Mouse (Mus musculus) midbrain, embryonic 12.5 days (tissue): ENCODE data around the gene Lyrm1. TPM values are rescaled to one million over a fixed set of nuclear protein-coding genes. Genes with fewer than 3 reads are reported as not detected.

Source experiments
- ATAC-seq: fragments of 200-750 bp; cut with Nextera tagmentation; 2 replicates; pipeline ENCODE4 v1.8.0; 2017; ENCODE audit warnings: low read depth, moderate TSS enrichment, moderate library complexity; ENCODE audit not compliant: low FRiP score
- H3K27ac ChIP-seq: fragments of 300-500 bp; sonication (generic); replicated peaks from 2 replicates; pipeline ENCODE4 v1.5.1; 2016; ENCODE audit warnings: mild to moderate bottlenecking
- H3K27me3 ChIP-seq: fragments of 300-500 bp; sonication (generic); 2 replicates; pipeline ENCODE4 v1.6.1; 2016; ENCODE audit warnings: mild to moderate bottlenecking
- H3K36me3 ChIP-seq: fragments of 300-500 bp; sonication (generic); 2 replicates; pipeline ENCODE4 v1.6.1; 2016
- H3K4me1 ChIP-seq: fragments of 300-500 bp; sonication (generic); 2 replicates; pipeline ENCODE4 v1.6.1; 2016
- H3K4me2 ChIP-seq: fragments of 300-500 bp; sonication (generic); replicated peaks from 2 replicates; pipeline ENCODE4 v1.6.1; 2016; ENCODE audit warnings: mild to moderate bottlenecking, moderate library complexity
- H3K4me3 ChIP-seq: fragments of 300-500 bp; sonication (generic); 2 replicates; pipeline ENCODE4 v1.5.1; 2016; ENCODE audit warnings: mild to moderate bottlenecking
- H3K9ac ChIP-seq: fragments of 300-500 bp; sonication (generic); replicated peaks from 2 replicates; pipeline ENCODE4 v1.6.1; 2016; ENCODE audit warnings: mild to moderate bottlenecking, moderate library complexity
- H3K9me3 ChIP-seq: fragments of 300-500 bp; sonication (generic); 2 replicates; pipeline ENCODE4 v1.6.1; 2016; ENCODE audit warnings: mild to moderate bottlenecking
- WGBS: fragments of 180-500 bp; shearing (Covaris S2); methylation state at CpG from one replicate; pipeline ENCODE4 v1.1.7; 2016; 5-methylcytosine and 5-hydroxymethylcytosine counted together
- polyA plus RNA-seq: library from polyadenylated mRNA; unstranded; fragments of >200 nt; fragmentation: Nextera tagmentation; extraction: Ambion mirVana; gene quantifications from 2 replicates; pipeline ENCODE4 v1.2.1, GENCODE M21; 2016

The Lyrm1 gene
- polyA plus RNA-seq, 1 experiment from 2014 or later = 14.0 TPM

GRCm38 (mm10) chr7:119976256-119976655 is 80.6 kb downstream of the Lyrm1 start:
- no peaks in the 10 kb centered on the region for H3K9me3 ChIP-seq
- H3K36me3 ChIP-seq = no peaks in the 10 kb centered on the region
- no peaks in the 10 kb centered on the region for H3K4me1 ChIP-seq
- H3K4me3 ChIP-seq = no peak overlapping the region
- no peak overlapping the region for H3K27ac ChIP-seq
- 87% methylated on average over 6 of the region's 6 CpGs for WGBS
- no peak overlapping the region for H3K9ac ChIP-seq
- no peak for ATAC-seq
- no peaks in the 10 kb centered on the region for H3K27me3 ChIP-seq
- H3K4me2 ChIP-seq = no peak overlapping the region

- Histone ChIP-seq H3K9ac (no peak overlapping the region), H3K9me3 (no peaks in the 10 kb centered on the region), H3K36me3 (no peaks in the 10 kb centered on the region), H3K4me2 (no peak overlapping the region), H3K27ac (no peak overlapping the region), H3K4me1 (no peaks in the 10 kb centered on the region), H3K4me3 (no peak overlapping the region), H3K27me3 (no peaks in the 10 kb centered on the region)
- WGBS = 86% methylated on average over 7 of the region's 7 CpGs
- no peak for ATAC-seq
Observed at GRCm38 (mm10) chr7:119977574-119977973, 81.9 kb downstream of the Lyrm1 start.

GRCm38 (mm10) chr7:119978576-119978975 is 82.9 kb downstream of the Lyrm1 start:
- no peak for ATAC-seq
- Histone ChIP-seq H3K36me3 (no peaks in the 10 kb centered on the region), H3K27me3 (no peaks in the 10 kb centered on the region), H3K27ac (no peak overlapping the region), H3K9ac (no peak overlapping the region), H3K4me3 (no peak overlapping the region), H3K9me3 (no peaks in the 10 kb centered on the region), H3K4me1 (no peaks in the 10 kb centered on the region), H3K4me2 (no peak overlapping the region)

GRCm38 (mm10) chr7:119980170-119980569 is 84.5 kb downstream of the Lyrm1 start:
- no peak overlapping the region for H3K4me2 ChIP-seq
- no peak for ATAC-seq
- no peaks in the 10 kb centered on the region for H3K9me3 ChIP-seq
- H3K9ac ChIP-seq = no peak overlapping the region
- H3K27ac ChIP-seq = no peak overlapping the region
- H3K4me3 ChIP-seq = no peak overlapping the region
- H3K4me1 ChIP-seq = no peaks in the 10 kb centered on the region; the same call in 1 of the 2 replicates
- 94% methylated on average over 3 of the region's 3 CpGs for WGBS
- no peaks in the 10 kb centered on the region for H3K27me3 ChIP-seq
- no peaks in the 10 kb centered on the region for H3K36me3 ChIP-seq

- H3K36me3 ChIP-seq = no peaks in the 10 kb centered on the region
- WGBS = 77% methylated on average over 3 of the region's 3 CpGs
- no peak for ATAC-seq
Observed at GRCm38 (mm10) chr7:119985279-119985912, 89.7 kb downstream of the Lyrm1 start.

GRCm38 (mm10) chr7:119997066-119997465 is 101.4 kb downstream of the Lyrm1 start:
- Histone ChIP-seq H3K4me3 (no peak overlapping the region), H3K4me2 (no peak overlapping the region), H3K4me1 (no peaks in the 10 kb centered on the region), H3K36me3 (no peaks in the 10 kb centered on the region), H3K9me3 (no peaks in the 10 kb centered on the region), H3K27ac (no peak overlapping the region), H3K27me3 (no peaks in the 10 kb centered on the region), H3K9ac (no peak overlapping the region)
- ATAC-seq = no peak
- 84% methylated on average over 6 of the region's 6 CpGs for WGBS

More at GRCm38 (mm10) chr7:119985279-119985912, 89.7 kb downstream of the Lyrm1 start:
- H3K4me3 ChIP-seq = no peak overlapping the region
- H3K9me3 ChIP-seq = no peaks in the 10 kb centered on the region
- no peak overlapping the region for H3K9ac ChIP-seq
- H3K27ac ChIP-seq = no peak overlapping the region
- H3K4me2 ChIP-seq = no peak overlapping the region
- H3K4me1 ChIP-seq = no peaks in the 10 kb centered on the region; the same call in 1 of the 2 replicates
- no peaks in the 10 kb centered on the region for H3K27me3 ChIP-seq

Other genes with a start within 250 kb of the Lyrm1 start
- gene Acsm4, start 205.8 kb upstream of the Lyrm1 start, polyA plus RNA-seq = not detected in 2 replicates
- 90.7 and 91.2 TPM in 2 replicates for gene Thumpd1, start 175.1 kb upstream of the Lyrm1 start, polyA plus RNA-seq
- 0.14 and 0.17 TPM in 2 replicates for gene Acsm3, start 134.9 kb upstream of the Lyrm1 start, polyA plus RNA-seq
- 21.9 and 27.6 TPM in 2 replicates for gene Rexo5, start 101.9 kb upstream of the Lyrm1 start, polyA plus RNA-seq
- gene Eri2, start 101.8 kb upstream of the Lyrm1 start, polyA plus RNA-seq = 32.9 and 36.6 TPM in 2 replicates
- gene Dcun1d3, start 437 bp downstream of the Lyrm1 start, polyA plus RNA-seq = 17.8 and 19.4 TPM in 2 replicates
- gene Dnah3, start 199.4 kb downstream of the Lyrm1 start, polyA plus RNA-seq = 0.08 TPM in 1 of 2 replicates, not detected in the other
- 19.3 and 25.4 TPM in 2 replicates for gene Tmem159, start 206.5 kb downstream of the Lyrm1 start, polyA plus RNA-seq
- not detected in 2 replicates for gene Zp2, start 249.4 kb downstream of the Lyrm1 start, polyA plus RNA-seq